Mouse (Mus musculus) limb, embryonic 15.5 days (tissue): Measurements from ENCODE around the gene Klf6. TPM values are rescaled to one million over a fixed set of nuclear protein-coding genes. Genes with fewer than 3 reads are reported as not detected.

ENCODE experiments used
- microRNA-seq: library from miRNA; unstranded; fragments of <30 nt; microRNA quantifications from one replicate; pipeline ENCODE4, GENCODE M21; 2016
- polyA plus RNA-seq: library from polyadenylated mRNA; unstranded; fragments of >200 nt; fragmentation: Nextera tagmentation; extraction: Ambion mirVana; gene quantifications from 2 replicates; pipeline ENCODE4 v1.2.1, GENCODE M21; 2015

The Klf6 gene
- polyA plus RNA-seq, 1 experiment from 2014 or later = 116 TPM

Small RNA genes within 50 kb of the gene (microRNA-seq; reads per million reads assigned to microRNA genes)
- gene Gm26043 = not detected
